Mouse (Mus musculus): ENCODE data around the gene Ppp1r35.

- TF ChIP-seq CTCF (IDR thresholded peaks at IDR 0.05; ENCODE audit: control insufficient read depth, insufficient read depth, low read length) (no peak), POLR2A (IDR thresholded peaks at IDR 0.05; ENCODE audit: borderline replicate concordance, control insufficient read depth, low read depth, low read length) (no peak)
These were observed 2.9 kb upstream of the Ppp1r35 start for GRCm38 (mm10) chr5:137775587-137776290.

All from bone marrow, adult 2 months (tissue).